Mouse (Mus musculus): ENCODE results near the gene Cela2a.

Cela2a gene

DNA sequence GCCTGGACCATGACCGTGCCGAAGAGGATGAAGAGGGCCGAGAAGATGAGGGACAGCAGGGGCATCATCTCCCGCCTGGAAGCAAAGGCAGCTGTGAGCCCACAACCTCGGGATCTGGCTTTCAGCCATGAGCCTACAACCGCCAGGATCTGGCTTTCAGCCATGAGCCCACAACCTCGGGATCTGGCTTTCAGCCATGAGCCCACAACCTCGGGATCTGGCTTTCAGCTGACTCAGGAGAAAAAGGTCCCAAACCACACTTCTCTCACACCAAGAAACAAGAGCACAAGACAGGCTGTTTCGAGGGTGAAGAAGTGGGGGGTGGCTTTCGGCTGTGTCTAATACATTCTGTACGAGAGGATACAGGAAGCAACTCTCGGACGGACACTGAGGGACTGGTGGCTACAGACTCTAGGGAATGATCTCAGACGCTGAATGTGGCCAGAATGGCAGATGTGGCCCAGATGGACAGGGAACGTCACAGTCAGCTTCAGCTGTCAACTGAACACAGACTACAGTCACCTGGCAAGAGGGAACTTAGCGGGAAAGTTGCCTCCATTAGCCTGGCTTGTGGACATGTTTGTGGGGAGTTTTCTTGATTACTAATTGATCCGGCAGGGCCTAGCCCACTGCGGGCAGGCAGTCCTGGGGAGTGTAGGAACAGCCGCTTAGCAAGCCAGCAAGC lies 59.1 kb downstream of the Cela2a start:
- DNase-seq (ENCODE audit: low spot score) = no peak

- DNase-seq (ENCODE audit: low spot score) = no peak
Measured at GRCm38 (mm10) chr4:141766316-141766667, 59.7 kb downstream of the Cela2a start.

DNA sequence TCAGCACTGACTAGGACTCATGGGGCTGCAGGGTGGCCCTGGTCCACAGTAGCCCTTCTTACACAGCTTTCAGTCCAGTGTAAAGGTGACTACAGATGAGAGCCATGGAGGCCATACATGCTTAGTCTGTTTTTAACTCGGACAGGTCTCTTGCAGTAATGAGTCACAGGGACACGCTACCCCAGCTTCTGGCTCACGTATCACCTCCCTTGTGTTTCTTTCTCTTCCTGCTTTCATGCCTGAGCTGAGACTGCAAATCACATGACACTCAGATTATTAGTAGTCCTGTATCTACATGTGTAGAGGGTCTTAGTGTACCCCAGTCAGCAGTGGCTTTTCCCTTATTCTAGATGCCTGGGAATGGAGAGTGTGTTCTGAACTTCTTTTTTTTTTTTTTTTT lies 61.0 kb downstream of the Cela2a start:
- DNase-seq (ENCODE audit: low spot score) = no peak

Measured in ovary, postnatal 10 days (tissue).